Mouse (Mus musculus): ENCODE data around the gene Sel1l3. TPM values are rescaled to one million over a fixed set of nuclear protein-coding genes. Genes with fewer than 3 reads are reported as not detected.

Sel1l3 gene
- total and polyA plus RNA-seq, 3 experiments, result 0.01 TPM; not detected in 2

DNA sequence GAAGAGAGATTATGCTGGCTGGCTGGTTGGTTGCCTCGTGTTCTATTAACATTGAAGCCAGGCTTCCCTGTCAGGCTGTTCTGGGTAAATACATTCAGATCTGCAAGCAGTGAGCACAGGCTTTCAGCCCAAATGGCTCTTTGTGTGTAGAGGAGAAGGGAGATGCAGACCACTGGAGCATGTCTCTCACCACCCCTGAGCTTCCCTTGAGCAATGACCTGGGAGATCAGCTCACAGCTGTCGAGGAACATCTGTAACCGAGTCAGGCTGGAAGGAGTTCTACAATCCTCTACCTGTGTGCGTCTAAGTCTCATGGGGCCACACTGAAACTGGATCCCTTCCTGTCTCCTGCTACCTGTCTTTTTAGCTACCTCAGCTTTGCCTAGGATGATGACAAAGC lies 16.8 kb upstream of the Sel1l3 start:
- no peak for DNase-seq (ENCODE audit: low read depth, low spot score)
- no peaks in the 10 kb centered on the region for H3K4me1 ChIP-seq (ENCODE audit: control insufficient read depth in 1 of 2, insufficient read depth in 2 of 2, low read length in 2 of 2)
- TF ChIP-seq ZKSCAN1 (IDR thresholded peaks at IDR 0.05; ENCODE audit: low read depth, low read length), result no peak
- TF ChIP-seq ETS1 (IDR thresholded peaks at IDR 0.05; ENCODE audit: low read depth, low read length), result no peak
- no peak for TF ChIP-seq USF1 (IDR thresholded peaks at IDR 0.05; ENCODE audit: low read depth, low read length)

DNA sequence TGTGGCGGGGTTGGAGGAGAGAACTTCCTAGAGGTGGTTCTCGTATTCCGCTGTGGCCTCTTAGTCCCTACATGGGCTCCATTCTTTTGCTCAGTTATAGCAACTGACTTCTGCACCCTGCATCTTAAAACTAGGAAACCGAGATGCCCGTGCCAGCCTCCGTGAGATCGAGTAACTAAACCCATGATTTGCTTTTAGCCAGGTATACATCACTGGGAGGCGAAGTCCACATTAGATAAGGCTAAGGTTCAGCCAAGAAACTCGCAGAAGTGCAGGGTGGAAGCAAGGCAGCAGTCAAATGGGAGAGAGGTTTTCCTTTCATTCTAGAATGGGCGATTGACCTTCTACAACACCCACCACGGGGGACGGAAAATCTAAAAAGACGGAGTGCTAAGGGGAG lies 11.7 kb upstream of the Sel1l3 start:
- H3K79me2 ChIP-seq (ENCODE audit: control insufficient read depth, insufficient read depth, low read length, poor library complexity), result no peaks in the 10 kb centered on the region
- H3K27ac ChIP-seq (ENCODE audit: control insufficient read depth, low read depth, low read length), result no peak overlapping the region
- H3K9me3 ChIP-seq (replicated peaks; ENCODE audit: insufficient read depth, low read length), result no peaks in the 10 kb centered on the region
- H3K36me3 ChIP-seq (ENCODE audit: control insufficient read depth in 1 of 2, insufficient read depth in 2 of 2, low read length in 2 of 2), result no peaks in the 10 kb centered on the region
- H3K9ac ChIP-seq (ENCODE audit: control insufficient read depth, low read depth, low read length, poor library complexity, severe bottlenecking), result no peak overlapping the region
- H3K4me3 ChIP-seq (ENCODE audit: control insufficient read depth in 1 of 2, insufficient read depth in 1 of 2, low read depth in 2 of 2, low read length in 2 of 2), result no peak overlapping the region
- H3K27me3 ChIP-seq (ENCODE audit: control insufficient read depth in 1 of 2, insufficient read depth in 2 of 2, low read length in 2 of 2), result no peaks in the 10 kb centered on the region
- TF ChIP-seq BHLHE40 (IDR thresholded peaks at IDR 0.05; ENCODE audit: borderline replicate concordance, low read depth, low read length) (no peak), EP300 (IDR thresholded peaks at IDR 0.05; ENCODE audit: low read depth in 1 of 2, low read length in 2 of 2) (no peak), SMC3 (IDR thresholded peaks at IDR 0.05; ENCODE audit: low read depth, low read length) (no peak), MYB (IDR thresholded peaks at IDR 0.05; ENCODE audit: low read depth, low read length) (no peak), TBP (IDR thresholded peaks at IDR 0.05; ENCODE audit: low read depth, low read length) (no peak), RCOR1 (IDR thresholded peaks at IDR 0.05; ENCODE audit: low read depth, low read length) (no peak), MEF2A (IDR thresholded peaks at IDR 0.05; ENCODE audit: extremely low read depth, insufficient replicate concordance, low read depth, low read length, poor library complexity, severe bottlenecking) (no peak), TCF12 (IDR thresholded peaks at IDR 0.05; ENCODE audit: low read depth, low read length) (no peak), USF1 (IDR thresholded peaks at IDR 0.05; ENCODE audit: low read depth, low read length) (no peak), KAT2A (conservative IDR thresholded peaks at IDR 0.05; ENCODE audit: low read depth, low read length) (no peak), CHD2 (IDR thresholded peaks at IDR 0.05; ENCODE audit: low read length) (no peak)
- no peaks in the 10 kb centered on the region for H3K4me1 ChIP-seq (ENCODE audit: control insufficient read depth in 1 of 2, insufficient read depth in 2 of 2, low read length in 2 of 2)
- no peak for DNase-seq (ENCODE audit: low read depth, low spot score)

More for the DNA sequence above, 16.8 kb upstream of the Sel1l3 start:
- no peak overlapping the region for H3K4me3 ChIP-seq (ENCODE audit: control insufficient read depth in 1 of 2, insufficient read depth in 1 of 2, low read depth in 2 of 2, low read length in 2 of 2)
- no peak overlapping the region for H3K9ac ChIP-seq (ENCODE audit: control insufficient read depth, low read depth, low read length, poor library complexity, severe bottlenecking)
- H3K9me3 ChIP-seq (replicated peaks; ENCODE audit: insufficient read depth, low read length), result no peaks in the 10 kb centered on the region
- H3K27ac ChIP-seq (ENCODE audit: control insufficient read depth, low read depth, low read length), result no peak overlapping the region
- H3K79me2 ChIP-seq (ENCODE audit: control insufficient read depth, insufficient read depth, low read length, poor library complexity), result no peaks in the 10 kb centered on the region
- no peaks in the 10 kb centered on the region for H3K27me3 ChIP-seq (ENCODE audit: control insufficient read depth in 1 of 2, insufficient read depth in 2 of 2, low read length in 2 of 2)
- no peaks in the 10 kb centered on the region for H3K36me3 ChIP-seq (ENCODE audit: control insufficient read depth in 1 of 2, insufficient read depth in 2 of 2, low read length in 2 of 2)

- no peak for DNase-seq (ENCODE audit: low read depth, low spot score)
- Histone ChIP-seq H3K9ac (ENCODE audit: control insufficient read depth, low read depth, low read length, poor library complexity, severe bottlenecking) (no peak overlapping the region), H3K4me1 (ENCODE audit: control insufficient read depth in 1 of 2, insufficient read depth in 2 of 2, low read length in 2 of 2) (no peaks in the 10 kb centered on the region), H3K9me3 (replicated peaks; ENCODE audit: insufficient read depth, low read length) (no peaks in the 10 kb centered on the region), H3K36me3 (ENCODE audit: control insufficient read depth in 1 of 2, insufficient read depth in 2 of 2, low read length in 2 of 2) (no peaks in the 10 kb centered on the region), H3K79me2 (ENCODE audit: control insufficient read depth, insufficient read depth, low read length, poor library complexity) (no peaks in the 10 kb centered on the region), H3K4me3 (ENCODE audit: control insufficient read depth in 1 of 2, insufficient read depth in 1 of 2, low read depth in 2 of 2, low read length in 2 of 2) (no peak overlapping the region), H3K27me3 (ENCODE audit: control insufficient read depth in 1 of 2, insufficient read depth in 2 of 2, low read length in 2 of 2) (no peaks in the 10 kb centered on the region), H3K27ac (ENCODE audit: control insufficient read depth, low read depth, low read length) (no peak overlapping the region)
- TF ChIP-seq KAT2A (conservative IDR thresholded peaks at IDR 0.05; ENCODE audit: low read depth, low read length) (no peak), HCFC1 (IDR thresholded peaks at IDR 0.05; ENCODE audit: low read depth, low read length) (no peak)
These were observed 1.1 kb upstream of the Sel1l3 start for GRCm38 (mm10) chr5:53214801-53215200.

Data from MEL (cell line).